Mouse (Mus musculus) forebrain, embryonic 11.5 days (tissue): Measurements from ENCODE around the gene Crim1. TPM values are rescaled to one million over a fixed set of nuclear protein-coding genes. Genes with fewer than 3 reads are reported as not detected.

Experiments used
- ATAC-seq: fragments of 200-750 bp; cut with Nextera tagmentation; replicated peaks from 2 replicates; pipeline ENCODE4 v1.8.0; 2017; ENCODE audit warnings: moderate TSS enrichment; ENCODE audit not compliant: low FRiP score
- DNase-seq: peaks from one replicate; pipeline ENCODE4 v3.0.0-alpha.2; 2017; ENCODE audit warnings: low spot score
- H3K27ac ChIP-seq: fragments of 300-500 bp; sonication (generic); 2 replicates; pipeline ENCODE4 v1.5.1; 2014; ENCODE audit warnings: low read depth, low read length
- H3K27me3 ChIP-seq: fragments of 300-500 bp; sonication (generic); 2 replicates; pipeline ENCODE4 v1.6.1; 2014; ENCODE audit warnings: mild to moderate bottlenecking, low read length, mixed read lengths; ENCODE audit not compliant: control insufficient read depth, insufficient read depth
- H3K36me3 ChIP-seq: fragments of 300-500 bp; sonication (generic); 2 replicates; pipeline ENCODE4 v1.6.1; 2014; ENCODE audit warnings: mild to moderate bottlenecking, low read length, moderate library complexity, mixed read lengths; ENCODE audit not compliant: control insufficient read depth, insufficient read depth
- H3K4me1 ChIP-seq: fragments of 300-500 bp; sonication (generic); replicated peaks from 2 replicates; pipeline ENCODE4 v1.6.1; 2014; ENCODE audit warnings: low read length, mixed read lengths; ENCODE audit not compliant: control insufficient read depth, insufficient read depth
- H3K4me2 ChIP-seq: fragments of 300-500 bp; sonication (generic); 2 replicates; pipeline ENCODE4 v1.6.1; 2014; ENCODE audit warnings: low read depth, mild to moderate bottlenecking, low read length, moderate library complexity, mixed read lengths; ENCODE audit not compliant: severe bottlenecking
- H3K4me3 ChIP-seq: fragments of 300-500 bp; sonication (generic); 2 replicates; pipeline ENCODE4 v1.5.1; 2014; ENCODE audit warnings: low read depth, low read length
- H3K9ac ChIP-seq: fragments of 300-500 bp; sonication (generic); 2 replicates; pipeline ENCODE4 v1.6.1; 2014; ENCODE audit warnings: low read length
- H3K9me3 ChIP-seq: fragments of 300-500 bp; sonication (generic); 2 replicates; pipeline ENCODE4 v1.6.1; 2016; ENCODE audit warnings: low read length, mixed read lengths; ENCODE audit not compliant: control insufficient read depth
- WGBS: fragments of 180-500 bp; shearing (Covaris S2); extraction: QIAGEN DNeasy Blood & Tissue Kit; methylation state at CpG from one replicate; pipeline ENCODE4 v1.1.7; 2014; 5-methylcytosine and 5-hydroxymethylcytosine counted together
- polyA plus RNA-seq: library from polyadenylated mRNA; unstranded; fragments of >200 nt; fragmentation: Nextera tagmentation; extraction: Ambion mirVana; gene quantifications from 2 replicates; pipeline ENCODE4 v1.2.1, GENCODE M21; 2014

The Crim1 gene
- 2.7 and 3.7 TPM in 2 replicates for polyA plus RNA-seq

DNA sequence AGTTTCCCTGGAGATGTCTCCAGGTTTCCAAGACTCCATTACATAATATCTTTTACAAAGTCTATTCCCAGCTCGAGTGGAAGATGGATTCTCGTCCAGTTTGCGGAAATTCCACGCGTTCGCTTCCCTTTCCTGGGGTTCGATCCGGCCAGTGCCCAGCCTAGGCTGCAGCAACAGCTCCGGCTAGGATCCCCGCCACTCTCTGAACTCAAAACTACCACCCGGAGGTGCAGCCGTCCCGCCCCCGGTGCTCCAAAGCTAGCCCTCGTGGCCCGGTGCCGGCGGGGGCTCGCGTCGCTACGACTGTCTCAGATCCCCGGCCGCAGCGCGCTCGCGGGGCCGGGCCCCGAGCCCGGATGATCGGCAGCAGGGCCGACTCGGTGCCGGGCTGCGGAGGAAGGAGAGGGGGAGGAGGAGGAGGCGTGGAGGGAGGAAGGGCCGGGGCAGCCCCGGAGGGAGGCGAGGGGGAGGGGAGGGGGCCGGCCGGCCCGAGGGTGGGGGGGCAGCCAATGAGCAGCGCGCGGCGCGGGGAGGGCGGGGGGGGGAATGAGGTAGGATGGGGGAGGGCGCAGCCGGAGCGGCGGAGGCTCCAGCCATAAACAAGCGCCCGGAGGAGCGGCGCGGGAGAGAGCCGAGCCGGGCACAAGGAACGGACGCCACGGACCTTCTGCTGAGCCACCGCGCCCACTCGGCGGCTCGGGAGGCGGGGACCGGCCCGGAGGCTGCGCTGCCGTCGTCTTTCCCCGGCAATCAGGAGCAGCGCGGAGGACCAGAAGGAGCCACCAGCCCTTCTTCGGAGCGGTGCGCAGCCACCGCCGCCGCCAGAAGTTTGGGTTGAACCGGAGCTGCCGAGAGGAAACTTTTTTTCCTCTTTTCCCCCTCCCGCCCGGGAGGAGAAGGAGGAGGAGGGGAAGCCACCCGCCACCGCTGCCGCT, at the start of gene Crim1:
Gene Crim1 (plus strand): TSS at position 623 of the 935 bp plus-strand sequence.
- peak within 1 kb of the TSS; percentile 83 for H3K9ac ChIP-seq
- peaks cover 5% of the 10 kb centered on the region; the same call in 1 of the 2 replicates for H3K4me1 ChIP-seq
- under 1% methylated on average over 66 of the region's 90 CpGs for WGBS
- peak; percentile 86 for ATAC-seq
- H3K4me2 ChIP-seq, result peak within 1 kb of the TSS; percentile 98
- H3K9me3 ChIP-seq, result no peaks in the 10 kb centered on the region
- peak; percentile 93 for DNase-seq
- H3K27me3 ChIP-seq, result peaks cover 3% of the 10 kb centered on the region; the same call in 1 of the 2 replicates
- no peaks in the 10 kb centered on the region for H3K36me3 ChIP-seq
- peak within 1 kb of the TSS; percentile 79 for H3K4me3 ChIP-seq
- H3K27ac ChIP-seq, result peak within 1 kb of the TSS; percentile 90

DNA sequence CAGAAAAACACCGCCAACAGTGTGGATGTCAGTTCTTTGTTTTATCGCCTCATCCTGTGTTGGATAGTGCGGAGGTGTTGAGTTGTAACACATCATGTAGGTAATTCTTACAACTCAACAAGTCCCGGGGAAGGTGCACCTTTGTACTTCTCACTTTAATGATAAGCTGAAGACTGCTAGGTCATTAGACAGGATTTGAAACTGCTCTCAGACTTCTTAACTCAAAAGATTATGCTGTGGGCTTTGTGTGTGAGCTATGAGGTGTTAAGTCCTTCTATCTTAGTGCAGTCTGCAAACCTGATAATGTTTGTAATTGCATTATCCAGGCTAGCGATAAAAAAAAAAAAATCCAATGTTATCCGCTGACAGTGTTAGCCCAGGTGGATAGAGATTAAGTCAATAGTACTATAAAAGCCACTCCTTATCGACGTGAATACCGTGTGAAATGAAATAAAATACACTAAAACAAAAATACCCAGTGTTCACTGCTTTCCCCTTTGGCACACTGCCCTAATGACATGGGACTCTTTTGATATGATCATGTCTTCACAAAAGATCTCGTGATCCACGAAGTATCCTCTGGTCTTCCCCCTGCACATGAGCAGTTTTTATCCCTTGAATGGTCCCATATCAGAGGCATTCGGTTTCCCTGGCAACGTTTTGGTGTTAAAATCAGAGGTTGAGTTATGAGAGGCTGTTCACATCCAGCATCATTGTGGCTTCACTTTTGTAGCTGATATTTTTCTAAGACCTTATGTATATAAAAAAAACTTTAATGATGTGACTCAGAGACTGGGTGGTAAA, 48.4 kb upstream of the Crim1 start:
- no peaks in the 10 kb centered on the region for H3K36me3 ChIP-seq
- ATAC-seq (no peak), DNase-seq (no peak)
- H3K9ac ChIP-seq, result no peak overlapping the region
- no peaks in the 10 kb centered on the region for H3K27me3 ChIP-seq
- no peak overlapping the region for H3K27ac ChIP-seq
- H3K4me2 ChIP-seq, result no peak overlapping the region
- 69% methylated on average over 13 of the region's 13 CpGs for WGBS
- no peaks in the 10 kb centered on the region for H3K4me1 ChIP-seq
- no peaks in the 10 kb centered on the region for H3K9me3 ChIP-seq
- no peak overlapping the region for H3K4me3 ChIP-seq

DNA sequence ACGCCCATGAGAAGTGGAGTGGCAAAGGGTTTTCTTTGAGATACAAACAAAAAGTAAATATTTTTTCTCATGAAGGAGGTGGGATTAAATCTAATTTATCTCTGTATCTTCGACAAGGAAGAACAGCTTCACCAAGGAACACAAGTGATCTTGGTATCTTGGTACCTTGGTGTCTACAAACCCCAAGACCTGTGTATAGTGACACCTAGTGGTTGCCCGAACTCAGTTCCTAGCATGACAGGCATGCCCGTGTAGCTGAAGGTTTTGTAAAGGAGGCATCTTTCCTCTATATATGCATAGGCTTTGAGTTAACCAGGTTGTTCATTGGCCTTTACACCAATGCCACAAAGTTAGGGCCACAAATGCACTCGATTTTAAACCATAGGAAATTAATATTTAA, 36.8 kb upstream of the Crim1 start:
- ATAC-seq (peak; percentile 80), DNase-seq (peak; percentile 64)
- H3K27ac ChIP-seq, result no peak overlapping the region
- 32% methylated on average over 5 of the region's 5 CpGs for WGBS
- H3K36me3 ChIP-seq, result no peaks in the 10 kb centered on the region
- H3K9me3 ChIP-seq, result no peaks in the 10 kb centered on the region
- no peak overlapping the region for H3K4me2 ChIP-seq
- H3K4me3 ChIP-seq, result no peak overlapping the region
- no peak overlapping the region for H3K9ac ChIP-seq
- no peaks in the 10 kb centered on the region for H3K4me1 ChIP-seq
- H3K27me3 ChIP-seq, result no peaks in the 10 kb centered on the region

DNA sequence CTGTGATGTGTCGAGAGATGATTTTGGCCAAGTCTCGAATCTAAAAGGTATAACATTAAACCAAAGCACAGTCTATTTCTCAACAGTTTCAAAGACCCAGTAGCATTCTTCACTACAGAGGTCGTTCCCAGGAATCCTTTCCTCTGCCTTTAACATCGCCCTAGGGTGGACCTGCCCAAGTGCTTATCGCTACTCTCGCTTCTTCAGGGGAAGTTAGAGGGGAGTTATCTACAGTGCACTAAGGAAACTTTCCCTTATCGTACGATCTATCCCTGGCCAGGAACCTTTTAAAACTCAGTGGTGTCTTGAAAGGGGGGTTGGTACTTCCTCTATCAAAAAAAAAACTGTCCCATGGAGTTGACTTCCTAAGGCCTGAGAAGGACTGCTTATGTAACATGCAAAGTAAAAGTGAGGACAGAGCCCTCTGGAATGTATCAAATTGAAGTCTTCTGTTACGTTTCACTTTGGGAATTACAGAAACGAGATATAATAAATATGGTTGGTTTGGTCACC, 36.3 kb upstream of the Crim1 start:
- no peak for DNase-seq
- Histone ChIP-seq H3K27ac (no peak overlapping the region), H3K4me3 (no peak overlapping the region), H3K36me3 (no peaks in the 10 kb centered on the region), H3K27me3 (no peaks in the 10 kb centered on the region), H3K9me3 (no peaks in the 10 kb centered on the region), H3K4me1 (no peaks in the 10 kb centered on the region), H3K4me2 (no peak overlapping the region), H3K9ac (no peak overlapping the region)
- ATAC-seq, result 0 out of 2 replicates have a peak, but pooled peaks have one; percentile 10
- WGBS, result 88% methylated on average over 10 of the region's 10 CpGs

DNA sequence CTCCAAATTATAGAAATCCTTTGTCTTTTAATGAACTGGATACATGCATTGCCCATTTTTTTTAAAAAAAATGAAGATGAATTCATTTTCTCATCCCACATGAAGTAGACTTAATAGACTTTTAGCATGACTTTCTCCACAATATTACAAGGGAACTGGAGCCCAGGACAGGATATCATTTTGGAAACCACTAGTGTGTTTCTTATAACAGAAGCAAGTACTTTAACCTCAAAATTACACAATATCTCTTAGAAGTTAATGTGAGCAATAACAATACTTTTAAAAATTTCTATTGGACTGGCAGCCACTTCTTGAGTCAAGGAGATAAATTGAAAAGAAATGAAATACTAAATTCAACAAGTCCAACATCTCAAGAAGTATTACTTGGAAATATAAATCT, 34.2 kb upstream of the Crim1 start:
- ATAC-seq (no peak), DNase-seq (no peak)
- no peaks in the 10 kb centered on the region for H3K27me3 ChIP-seq

DNA sequence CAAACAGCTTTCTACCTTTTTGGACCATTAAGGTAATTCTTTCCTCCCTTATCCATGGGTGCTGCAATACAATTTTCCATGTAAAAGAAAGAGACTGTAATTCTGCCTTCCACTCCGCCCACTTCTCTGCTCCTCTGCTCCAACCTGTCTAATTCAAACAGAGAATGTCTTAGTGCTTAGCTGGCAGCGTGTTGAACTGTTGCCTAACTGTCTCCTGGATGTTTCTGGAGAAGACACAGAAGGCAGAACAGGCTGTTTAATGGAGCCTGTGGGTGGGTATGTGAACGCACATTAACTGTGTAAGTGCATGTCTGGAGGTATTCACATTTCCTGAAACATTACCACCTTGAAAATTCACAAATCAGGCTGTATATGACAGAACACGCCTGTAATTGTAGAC, 33.5 kb upstream of the Crim1 start:
- no peaks in the 10 kb centered on the region for H3K9me3 ChIP-seq
- no peak overlapping the region for H3K27ac ChIP-seq
- no peak for DNase-seq
- WGBS, result 86% methylated on average over 4 of the region's 4 CpGs
- H3K27me3 ChIP-seq, result no peaks in the 10 kb centered on the region
- no peak for ATAC-seq
- no peak overlapping the region for H3K4me3 ChIP-seq
- H3K36me3 ChIP-seq, result no peaks in the 10 kb centered on the region
- no peaks in the 10 kb centered on the region for H3K4me1 ChIP-seq
- no peak overlapping the region for H3K9ac ChIP-seq
- H3K4me2 ChIP-seq, result no peak overlapping the region

More for the DNA sequence above, 34.2 kb upstream of the Crim1 start:
- H3K36me3 ChIP-seq, result no peaks in the 10 kb centered on the region
- no peak overlapping the region for H3K27ac ChIP-seq
- no peak overlapping the region for H3K4me2 ChIP-seq
- H3K4me1 ChIP-seq, result no peaks in the 10 kb centered on the region
- no peak overlapping the region for H3K9ac ChIP-seq
- H3K4me3 ChIP-seq, result no peak overlapping the region
- H3K9me3 ChIP-seq, result no peaks in the 10 kb centered on the region

DNA sequence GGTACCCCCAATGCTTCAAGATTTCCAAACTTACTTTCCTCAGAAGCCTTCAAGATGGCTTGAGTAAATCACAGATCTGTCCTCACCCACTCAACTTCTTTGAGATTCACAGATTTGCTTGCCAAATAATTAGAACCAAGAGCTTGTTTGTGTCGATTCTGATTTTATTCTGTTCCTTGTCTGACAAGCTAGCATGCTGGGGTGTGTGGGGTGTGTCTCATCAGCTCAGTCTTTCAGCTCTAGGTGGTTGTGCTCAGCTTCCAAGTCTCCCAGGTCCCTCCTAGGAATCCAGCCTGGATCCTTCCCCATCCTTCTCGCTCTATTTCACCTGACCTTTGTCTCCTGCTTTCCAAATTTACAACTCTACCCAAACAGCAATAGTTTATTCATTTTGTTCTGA, 27.7 kb upstream of the Crim1 start:
- WGBS, result 81% methylated on average over 2 of the region's 2 CpGs
- no peak for ATAC-seq

DNA sequence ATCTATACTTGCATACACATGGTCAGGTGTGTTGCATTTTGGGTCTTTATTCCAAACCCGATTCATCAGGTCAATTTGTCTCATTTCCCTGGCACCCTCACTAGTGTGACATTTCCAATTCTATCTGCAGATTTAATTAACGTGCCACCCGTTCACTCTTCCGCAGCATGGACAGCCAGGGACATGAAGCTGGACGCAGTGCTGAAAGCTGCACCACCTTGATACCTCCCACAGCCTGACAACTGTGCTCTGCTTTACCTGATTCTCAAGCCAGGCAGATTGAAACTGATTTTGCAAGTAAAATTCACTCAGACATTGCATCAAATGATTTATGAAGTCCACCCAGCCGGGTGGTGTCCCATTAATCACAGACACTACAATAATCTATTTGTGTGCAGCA, 19.3 kb upstream of the Crim1 start:
- Histone ChIP-seq H3K36me3 (no peaks in the 10 kb centered on the region), H3K9ac (no peak overlapping the region), H3K27ac (no peak overlapping the region), H3K4me1 (no peaks in the 10 kb centered on the region), H3K27me3 (no peaks in the 10 kb centered on the region), H3K4me3 (no peak overlapping the region), H3K4me2 (no peak overlapping the region), H3K9me3 (no peaks in the 10 kb centered on the region)
- ATAC-seq, result no peak
- WGBS, result 95% methylated on average over 6 of the region's 6 CpGs
- no peak for DNase-seq

More for the DNA sequence above, 27.7 kb upstream of the Crim1 start:
- H3K4me3 ChIP-seq, result no peak overlapping the region
- H3K27me3 ChIP-seq, result no peaks in the 10 kb centered on the region
- H3K4me2 ChIP-seq, result no peak overlapping the region
- no peaks in the 10 kb centered on the region for H3K4me1 ChIP-seq
- no peaks in the 10 kb centered on the region for H3K36me3 ChIP-seq
- H3K9me3 ChIP-seq, result no peaks in the 10 kb centered on the region
- no peak overlapping the region for H3K27ac ChIP-seq
- no peak for DNase-seq
- H3K9ac ChIP-seq, result no peak overlapping the region
